Mouse (Mus musculus) T-helper 1 cell (primary cell): ENCODE measurements around the gene Gif.

ENCODE experiments used
- in situ Hi-C: fragments of 300-600 bp; cut with MboI, MseI; formaldehyde crosslinking; loops from one replicate; pipeline ENCODE4 v1.15.1; 2025; ENCODE audit warnings: high pct_unique_total_duplicates

The Gif gene

GRCm38 (mm10) chr19:11747298-11747697, at the start of gene Gif:
Gif (plus strand) TSS chr19:11747554.
- in situ Hi-C loops: no loop called here

GRCm38 (mm10) chr19:11698342-11698741, 49.0 kb upstream of the Gif start:
- in situ Hi-C loops: no loop called here

GRCm38 (mm10) chr19:11712451-11712850, 34.9 kb upstream of the Gif start:
- in situ Hi-C loops: no loop called here

GRCm38 (mm10) chr19:11720071-11720470, 27.3 kb upstream of the Gif start:
- in situ Hi-C loops: loop anchor here (10.0 kb wide), 1 partner anchor 705 kb away; the partner anchor contains the start of gene Ms4a18

- in situ Hi-C loops: loop anchor here (10.0 kb wide), 1 partner anchor 709 kb away; the partner anchor contains the start of gene Ms4a18
Observed at GRCm38 (mm10) chr19:11723870-11724269, 23.5 kb upstream of the Gif start.

- in situ Hi-C loops: loop anchor here (10.0 kb wide), 1 partner anchor 709 kb away; the partner anchor contains the start of gene Ms4a18
Observed at GRCm38 (mm10) chr19:11724275-11724674, 23.1 kb upstream of the Gif start.

GRCm38 (mm10) chr19:11725915-11726314, 21.4 kb upstream of the Gif start:
- in situ Hi-C loops: loop anchor here (10.0 kb wide), 1 partner anchor 711 kb away; the partner anchor contains the start of gene Ms4a18

- in situ Hi-C loops: loop anchor here (10.0 kb wide), 1 partner anchor 713 kb away; the partner anchor contains the start of gene Ms4a18
Observed at GRCm38 (mm10) chr19:11727304-11727703, 20.1 kb upstream of the Gif start.

GRCm38 (mm10) chr19:11730278-11730677, 17.1 kb upstream of the Gif start:
- in situ Hi-C loops: no loop called here

GRCm38 (mm10) chr19:11736455-11736854, 10.9 kb upstream of the Gif start:
- in situ Hi-C loops: no loop called here

GRCm38 (mm10) chr19:11745680-11746079, 1.7 kb upstream of the Gif start:
- in situ Hi-C loops: no loop called here

GRCm38 (mm10) chr19:11765059-11765458, 17.7 kb downstream of the Gif start:
- in situ Hi-C loops: loop anchor here (5.0 kb wide), 1 partner anchor 158 kb away; no protein-coding TSS in a partner anchor

- in situ Hi-C loops: loop anchor here (5.0 kb wide), 1 partner anchor 159 kb away; no protein-coding TSS in a partner anchor
Observed at GRCm38 (mm10) chr19:11766413-11766812, 19.1 kb downstream of the Gif start.

- in situ Hi-C loops: loop anchor here (5.0 kb wide), 1 partner anchor 161 kb away; no protein-coding TSS in a partner anchor
Observed at GRCm38 (mm10) chr19:11768163-11768562, 20.8 kb downstream of the Gif start.

GRCm38 (mm10) chr19:11769257-11769920, 22.0 kb downstream of the Gif start:
- in situ Hi-C loops: loop anchor here (5.0 kb wide), 1 partner anchor 162 kb away; no protein-coding TSS in a partner anchor

GRCm38 (mm10) chr19:11770205-11770892, 23.0 kb downstream of the Gif start, which contains the start of gene Mrpl16:
Mrpl16 (plus strand) TSS chr19:11770391.
- in situ Hi-C loops: loop anchor here (5.0 kb wide), 2 partner anchors 237 to 418 kb away; no protein-coding TSS in a partner anchor

- in situ Hi-C loops: loop anchor here (5.0 kb wide), 1 partner anchor 50 kb away; no protein-coding TSS in a partner anchor
Observed at GRCm38 (mm10) chr19:11777191-11777865, 30.0 kb downstream of the Gif start.

- in situ Hi-C loops: no loop called here
Observed at GRCm38 (mm10) chr19:11785409-11786154, 38.2 kb downstream of the Gif start.

- in situ Hi-C loops: no loop called here
Observed at GRCm38 (mm10) chr19:11787826-11788225, 40.5 kb downstream of the Gif start.

- in situ Hi-C loops: no loop called here
Observed at GRCm38 (mm10) chr19:11788876-11789275, 41.5 kb downstream of the Gif start.

GRCm38 (mm10) chr19:11791825-11792224, 44.5 kb downstream of the Gif start:
- in situ Hi-C loops: no loop called here
